Mouse (Mus musculus) midbrain, embryonic 11.5 days (tissue): ENCODE measurements around the gene Gm21974. TPM values are rescaled to one million over a fixed set of nuclear protein-coding genes. Genes with fewer than 3 reads are reported as not detected.

Source experiments
- ATAC-seq: fragments of 200-750 bp; cut with Nextera tagmentation; 2 replicates; pipeline ENCODE4 v1.8.0; 2017; ENCODE audit warnings: moderate TSS enrichment, moderate library complexity; ENCODE audit not compliant: low FRiP score
- DNase-seq: peaks from one replicate; pipeline ENCODE4 v3.0.0; 2015; ENCODE audit warnings: low spot score; ENCODE audit errors: missing footprints
- H3K27ac ChIP-seq: fragments of 300-500 bp; sonication (generic); 2 replicates; pipeline ENCODE4 v1.5.1; 2014; ENCODE audit warnings: low read depth, low read length
- H3K27me3 ChIP-seq: fragments of 300-500 bp; sonication (generic); 2 replicates; pipeline ENCODE4 v1.6.1; 2014; ENCODE audit warnings: mild to moderate bottlenecking, low read length, moderate library complexity, mixed read lengths; ENCODE audit not compliant: control insufficient read depth, insufficient read depth
- H3K36me3 ChIP-seq: fragments of 300-500 bp; sonication (generic); 2 replicates; pipeline ENCODE4 v1.6.1; 2014; ENCODE audit warnings: mild to moderate bottlenecking, low read length, moderate library complexity, mixed read lengths; ENCODE audit not compliant: control insufficient read depth, insufficient read depth
- H3K4me1 ChIP-seq: fragments of 300-500 bp; sonication (generic); 2 replicates; pipeline ENCODE4 v1.6.1; 2014; ENCODE audit warnings: low read length; ENCODE audit not compliant: control insufficient read depth, insufficient read depth
- H3K4me2 ChIP-seq: fragments of 300-500 bp; sonication (generic); 2 replicates; pipeline ENCODE4 v1.6.1; 2014; ENCODE audit warnings: mild to moderate bottlenecking, moderate library complexity
- H3K4me3 ChIP-seq: fragments of 300-500 bp; sonication (generic); 2 replicates; pipeline ENCODE4 v1.5.1; 2014; ENCODE audit warnings: low read depth, low read length
- H3K9ac ChIP-seq: fragments of 300-500 bp; sonication (generic); 2 replicates; pipeline ENCODE4 v1.6.1; 2014; ENCODE audit warnings: low read length
- H3K9me3 ChIP-seq: fragments of 300-500 bp; sonication (generic); 2 replicates; pipeline ENCODE4 v1.6.1; 2016; ENCODE audit warnings: low read length; ENCODE audit not compliant: control insufficient read depth
- WGBS: fragments of 180-500 bp; shearing (Covaris S2); extraction: QIAGEN DNeasy Blood & Tissue Kit; methylation state at CpG from one replicate; pipeline ENCODE4 v1.1.7; 2014; 5-methylcytosine and 5-hydroxymethylcytosine counted together
- polyA plus RNA-seq: library from polyadenylated mRNA; unstranded; fragments of >200 nt; fragmentation: Nextera tagmentation; extraction: Ambion mirVana; gene quantifications from 2 replicates; pipeline ENCODE4 v1.2.1, GENCODE M21; 2014

Gene Gm21974
- polyA plus RNA-seq, 1 experiment from 2014 or later = not detected

DNA sequence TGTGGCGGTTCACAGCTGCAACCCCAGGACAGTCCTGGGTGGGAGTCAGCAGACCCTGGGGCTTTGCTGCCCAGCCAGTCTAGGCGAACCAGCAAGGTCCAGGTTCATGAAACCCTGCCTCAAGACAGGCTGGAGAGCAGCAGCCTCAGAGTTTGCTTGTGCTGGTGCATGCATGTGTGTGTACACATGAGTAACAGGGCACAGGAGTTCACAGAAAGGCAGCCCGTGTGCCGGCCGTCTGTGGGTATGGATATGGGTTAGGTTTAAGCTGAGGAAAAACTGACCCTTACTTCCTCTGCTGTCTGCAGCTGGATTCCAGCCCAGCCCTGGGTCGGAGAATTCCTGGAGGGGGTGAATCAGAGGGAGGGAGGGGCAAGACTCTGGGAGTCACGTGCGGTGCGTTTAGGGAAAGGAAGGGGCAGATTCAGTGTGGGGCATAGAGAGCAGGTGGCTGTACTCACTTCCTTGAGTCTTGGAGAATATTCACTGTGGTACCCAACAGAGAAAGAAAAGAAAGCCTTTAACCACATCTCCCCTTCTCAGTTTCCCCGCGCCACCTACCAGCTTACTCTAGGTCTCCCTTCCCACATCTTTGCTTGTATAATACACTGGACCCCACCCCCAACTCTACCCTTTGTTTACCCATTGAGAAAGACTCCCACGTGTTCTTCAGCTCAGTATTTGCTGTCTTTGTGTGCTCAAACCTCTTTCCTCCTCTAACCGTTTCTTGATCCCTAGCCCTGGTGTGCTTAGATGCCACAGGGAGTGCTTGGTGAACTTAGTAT lies 36.3 kb upstream of the Gm21974 start:
- no peak overlapping the region for H3K4me2 ChIP-seq
- DNase-seq (peak; percentile 89), ATAC-seq (no peak)
- H3K27ac ChIP-seq = no peak overlapping the region
- WGBS = 35% methylated on average over 13 of the region's 13 CpGs
- H3K36me3 ChIP-seq = no peaks in the 10 kb centered on the region
- peak overlapping the region; percentile 17; the same call in 1 of the 2 replicates for H3K9ac ChIP-seq
- H3K27me3 ChIP-seq = peaks cover 11% of the 10 kb centered on the region; the same call in 1 of the 2 replicates
- no peak overlapping the region for H3K4me3 ChIP-seq
- no peaks in the 10 kb centered on the region for H3K9me3 ChIP-seq
- peaks cover 19% of the 10 kb centered on the region for H3K4me1 ChIP-seq

DNA sequence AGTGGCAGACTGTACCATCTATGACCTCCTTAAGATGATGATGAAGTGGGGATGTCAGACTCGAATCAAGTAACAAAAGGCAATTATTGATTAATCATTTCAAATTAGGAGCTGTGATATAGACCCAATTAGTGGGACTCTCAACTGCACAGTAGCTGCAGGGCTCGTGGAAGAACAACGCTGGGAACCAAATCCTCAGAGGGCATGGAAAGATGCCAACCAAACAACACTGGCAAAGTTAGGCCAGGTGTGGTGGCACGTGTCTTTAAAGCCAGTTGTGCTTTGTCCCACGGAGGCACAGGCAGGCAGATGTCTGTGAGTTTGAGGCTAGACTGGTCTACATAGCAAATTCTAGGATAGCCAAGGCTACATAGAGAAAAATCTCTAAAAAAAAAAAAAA lies 35.4 kb upstream of the Gm21974 start:
- peaks cover 12% of the 10 kb centered on the region for H3K4me1 ChIP-seq
- no peak for ATAC-seq

DNA sequence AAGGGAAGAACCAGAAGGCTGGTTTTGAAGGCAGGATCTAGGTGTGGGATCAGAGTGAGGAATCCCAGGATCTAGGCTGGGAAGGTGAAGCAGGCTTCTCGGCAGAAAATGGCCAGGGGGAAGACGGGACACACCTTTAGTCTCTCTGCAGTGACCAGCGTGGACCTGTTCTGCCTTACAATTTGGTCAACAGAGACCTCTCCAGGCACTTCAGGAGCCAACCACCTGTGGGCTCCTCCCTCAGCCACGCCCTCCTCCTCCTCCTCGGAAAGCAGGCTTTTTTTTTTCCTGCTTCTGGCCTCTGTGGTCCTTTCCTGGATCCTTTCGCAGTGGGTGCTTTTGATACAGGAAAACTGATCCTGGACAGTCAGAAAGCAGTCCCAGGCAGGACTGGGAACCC lies 34.7 kb upstream of the Gm21974 start, which contains the start of gene Prss8:
Gene Prss8 (minus strand): TSS at position 182 of the 400 bp plus-strand sequence.
- H3K4me2 ChIP-seq = peak within 1 kb of the TSS; percentile 17; the same call in 1 of the 2 replicates
- H3K36me3 ChIP-seq = peaks cover 3% of the 10 kb centered on the region; the same call in 1 of the 2 replicates
- H3K4me1 ChIP-seq = peaks cover 12% of the 10 kb centered on the region
- H3K4me3 ChIP-seq = no peak within 1 kb of the TSS
- H3K9ac ChIP-seq = no peak within 1 kb of the TSS
- H3K9me3 ChIP-seq = no peaks in the 10 kb centered on the region
- DNase-seq (no peak), ATAC-seq (no peak)
- no peak within 1 kb of the TSS for H3K27ac ChIP-seq
- WGBS = 16% methylated on average over 6 of the region's 6 CpGs
- H3K27me3 ChIP-seq = peaks cover 11% of the 10 kb centered on the region; the same call in 1 of the 2 replicates

More for the DNA sequence above, 35.4 kb upstream of the Gm21974 start:
- Histone ChIP-seq H3K27me3 (peaks cover 11% of the 10 kb centered on the region; the same call in 1 of the 2 replicates), H3K36me3 (peaks cover 3% of the 10 kb centered on the region; the same call in 1 of the 2 replicates), H3K4me3 (no peak overlapping the region), H3K27ac (no peak overlapping the region), H3K9ac (no peak overlapping the region), H3K4me2 (no peak overlapping the region), H3K9me3 (no peaks in the 10 kb centered on the region)
- DNase-seq = no peak
- WGBS = 86% methylated on average over 5 of the region's 5 CpGs

DNA sequence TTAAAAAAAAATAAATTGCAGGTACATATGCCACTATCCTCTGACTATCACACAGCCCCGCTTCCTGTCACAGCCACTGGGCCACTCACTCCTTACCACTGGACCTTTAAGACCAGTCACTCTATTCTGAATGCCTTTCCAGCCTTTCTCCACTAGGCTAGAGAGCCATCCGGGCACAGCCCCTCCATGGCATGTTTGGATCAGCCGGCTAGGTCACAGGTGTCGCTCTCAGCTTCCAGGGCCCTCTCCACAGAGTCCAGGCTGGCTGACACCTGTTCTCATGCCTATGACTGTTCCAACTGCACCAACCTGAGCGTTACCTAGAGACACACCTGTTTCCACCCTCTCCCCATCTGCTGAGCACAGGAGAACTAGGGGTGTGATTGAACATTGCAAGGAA lies 33.3 kb upstream of the Gm21974 start:
- Histone ChIP-seq H3K9ac (no peak overlapping the region), H3K4me1 (peaks cover 10% of the 10 kb centered on the region), H3K4me3 (no peak overlapping the region), H3K27me3 (peaks cover 11% of the 10 kb centered on the region; the same call in 1 of the 2 replicates), H3K36me3 (peaks cover 3% of the 10 kb centered on the region; the same call in 1 of the 2 replicates), H3K9me3 (no peaks in the 10 kb centered on the region), H3K27ac (no peak overlapping the region), H3K4me2 (no peak overlapping the region)
- 50% methylated on average over 5 of the region's 5 CpGs for WGBS
- ATAC-seq = no peak
- DNase-seq = peak; percentile 54

DNA sequence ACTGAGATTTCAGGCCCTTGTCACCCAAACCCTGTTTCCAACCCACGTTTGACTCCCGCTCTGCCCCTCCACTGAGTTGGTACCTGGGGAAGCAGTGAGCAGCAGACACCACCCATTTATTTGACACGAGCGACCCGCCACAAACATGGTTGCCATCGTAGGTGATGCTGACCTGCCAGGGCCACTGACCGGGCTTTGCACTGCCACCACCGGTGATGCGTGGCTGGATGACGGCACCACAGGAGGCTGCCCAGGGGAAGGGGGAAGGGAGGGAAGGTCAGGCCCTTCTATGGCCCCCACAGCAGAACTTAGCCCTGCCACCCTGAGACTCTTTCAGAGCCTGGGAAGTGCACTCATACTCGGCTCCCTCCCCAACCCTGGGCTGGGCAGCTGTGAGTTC lies 32.5 kb upstream of the Gm21974 start:
- Histone ChIP-seq H3K36me3 (peaks cover 3% of the 10 kb centered on the region; the same call in 1 of the 2 replicates), H3K4me3 (no peak overlapping the region), H3K4me1 (peaks cover 9% of the 10 kb centered on the region), H3K27me3 (peaks cover 11% of the 10 kb centered on the region; the same call in 1 of the 2 replicates), H3K9ac (no peak overlapping the region), H3K27ac (no peak overlapping the region), H3K4me2 (no peak overlapping the region), H3K9me3 (no peaks in the 10 kb centered on the region)
- WGBS = 82% methylated on average over 11 of the region's 11 CpGs
- no peak for DNase-seq
- no peak for ATAC-seq

DNA sequence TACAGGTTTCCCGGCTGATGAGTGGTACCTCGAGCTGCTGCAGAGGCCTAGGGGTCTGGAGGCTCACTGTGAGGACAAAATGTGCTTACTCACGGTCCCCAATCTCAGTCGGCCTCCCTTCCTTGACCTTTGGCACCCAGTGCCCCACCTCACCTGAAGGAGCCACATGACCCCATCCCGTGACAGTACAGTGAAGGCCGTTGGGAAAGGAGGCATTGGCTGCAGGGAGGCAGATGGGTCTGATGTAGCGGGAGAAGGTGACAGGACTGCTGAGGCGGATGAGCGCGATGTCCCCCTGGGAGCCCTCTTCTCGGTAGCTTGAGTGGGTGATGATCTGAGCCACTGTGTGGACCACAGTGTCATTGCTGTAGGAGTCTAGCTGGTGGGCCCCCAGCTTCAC lies 31.6 kb upstream of the Gm21974 start:
- DNase-seq (peak; percentile 39), ATAC-seq (no peak)
- no peak overlapping the region for H3K4me3 ChIP-seq
- H3K27ac ChIP-seq = no peak overlapping the region
- no peak overlapping the region for H3K4me2 ChIP-seq
- peaks cover 11% of the 10 kb centered on the region; the same call in 1 of the 2 replicates for H3K27me3 ChIP-seq
- H3K9me3 ChIP-seq = no peaks in the 10 kb centered on the region
- WGBS = 93% methylated on average over 11 of the region's 11 CpGs
- peaks cover 3% of the 10 kb centered on the region; the same call in 1 of the 2 replicates for H3K4me1 ChIP-seq
- no peak overlapping the region for H3K9ac ChIP-seq
- peaks cover 3% of the 10 kb centered on the region; the same call in 1 of the 2 replicates for H3K36me3 ChIP-seq

DNA sequence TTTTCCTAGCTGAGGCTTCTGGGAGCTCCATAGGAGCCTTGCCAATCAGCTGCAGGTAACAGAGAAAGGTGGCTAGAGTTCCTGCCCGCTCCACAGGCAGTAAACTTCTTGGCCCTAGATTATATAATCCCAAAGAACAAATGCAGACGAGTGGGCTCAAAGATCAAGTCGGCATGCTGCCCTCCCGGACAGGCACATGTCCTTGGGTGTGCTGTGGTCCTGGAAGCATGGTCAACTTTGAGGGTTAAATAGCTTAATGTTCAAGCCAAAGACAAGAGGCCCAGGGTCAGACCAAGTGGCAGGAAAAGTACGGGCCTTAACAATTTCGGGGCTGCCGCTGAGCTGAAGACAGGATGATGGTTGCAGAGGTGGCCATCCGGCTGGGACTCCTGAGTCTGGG lies 30.8 kb upstream of the Gm21974 start:
- H3K9me3 ChIP-seq = no peaks in the 10 kb centered on the region
- 87% methylated on average over 8 of the region's 8 CpGs for WGBS
- H3K27ac ChIP-seq = no peak overlapping the region
- H3K4me2 ChIP-seq = no peak overlapping the region
- H3K36me3 ChIP-seq = peaks cover 3% of the 10 kb centered on the region; the same call in 1 of the 2 replicates
- no peak overlapping the region for H3K4me3 ChIP-seq
- H3K9ac ChIP-seq = no peak overlapping the region
- peaks cover 11% of the 10 kb centered on the region; the same call in 1 of the 2 replicates for H3K27me3 ChIP-seq
- DNase-seq (no peak), ATAC-seq (no peak)
- H3K4me1 ChIP-seq = no peaks in the 10 kb centered on the region

DNA sequence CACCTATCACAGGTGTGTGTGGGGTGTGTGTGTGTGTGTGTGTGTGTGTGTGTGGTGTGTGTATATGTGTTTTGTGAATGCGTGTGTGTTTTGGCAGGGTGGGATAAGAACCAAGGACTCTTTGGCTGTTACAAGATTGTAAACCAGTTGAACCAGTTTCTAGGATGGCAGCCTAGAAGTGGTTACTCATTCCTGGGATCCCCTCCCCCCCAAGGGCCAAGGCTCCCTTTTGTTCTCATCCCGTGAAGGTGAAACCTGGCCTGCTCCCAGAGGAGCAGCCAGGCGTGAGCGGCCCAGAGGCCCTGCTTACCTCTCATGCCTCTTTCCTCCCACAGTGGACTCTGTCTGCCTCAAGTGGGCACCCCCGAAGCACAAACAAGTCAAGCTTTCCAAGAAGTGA lies 30.0 kb upstream of the Gm21974 start:
- ATAC-seq (no peak), DNase-seq (no peak)
- WGBS = 67% methylated on average over 5 of the region's 5 CpGs
- Histone ChIP-seq H3K4me3 (no peak overlapping the region), H3K9me3 (no peaks in the 10 kb centered on the region), H3K27ac (no peak overlapping the region), H3K4me2 (no peak overlapping the region), H3K4me1 (no peaks in the 10 kb centered on the region), H3K9ac (no peak overlapping the region), H3K27me3 (peaks cover 11% of the 10 kb centered on the region; the same call in 1 of the 2 replicates), H3K36me3 (peaks cover 3% of the 10 kb centered on the region; the same call in 1 of the 2 replicates)

DNA sequence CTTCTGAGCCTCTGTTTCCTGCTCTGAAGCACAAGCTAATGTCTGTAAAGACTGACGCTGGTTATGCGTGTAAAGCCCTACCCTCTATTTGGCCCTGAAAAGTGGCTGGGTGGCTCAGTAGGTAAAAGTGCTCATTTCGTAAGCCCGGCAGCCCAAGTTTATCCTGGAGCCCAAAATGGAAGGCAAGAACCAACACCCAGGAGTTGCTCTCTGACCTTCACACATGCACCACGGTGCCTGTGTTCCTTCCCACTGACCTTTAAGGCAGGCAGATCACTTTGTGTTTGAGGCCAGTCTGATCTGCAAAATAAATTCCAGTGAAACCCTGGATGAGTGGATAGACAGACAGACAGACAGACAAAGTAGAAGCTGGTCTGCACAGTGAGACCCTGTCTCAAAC lies 28.5 kb upstream of the Gm21974 start:
- no peak for ATAC-seq
- Histone ChIP-seq H3K4me1 (no peaks in the 10 kb centered on the region), H3K9ac (no peak overlapping the region), H3K36me3 (peaks cover 3% of the 10 kb centered on the region; the same call in 1 of the 2 replicates), H3K27ac (no peak overlapping the region), H3K27me3 (peaks cover 3% of the 10 kb centered on the region; the same call in 1 of the 2 replicates), H3K4me3 (no peak overlapping the region), H3K9me3 (no peaks in the 10 kb centered on the region), H3K4me2 (no peak overlapping the region)
- 90% methylated on average over 5 of the region's 5 CpGs for WGBS
- DNase-seq = no peak
